Mouse (Mus musculus) mature B cell (primary cell): ENCODE measurements at regions not wholly inside any gene's neighbourhood (a gene's known extent, or its start where the extent isn't known, plus 50 kb on each side); places are given as distances from the start of the nearest gene placed in this dataset.

Source experiments
- in situ Hi-C: fragments of 300-500 bp; cut with MboI; formaldehyde crosslinking; loops from 2 replicates; pipeline ENCODE4 v1.14.3; 2019

DNA sequence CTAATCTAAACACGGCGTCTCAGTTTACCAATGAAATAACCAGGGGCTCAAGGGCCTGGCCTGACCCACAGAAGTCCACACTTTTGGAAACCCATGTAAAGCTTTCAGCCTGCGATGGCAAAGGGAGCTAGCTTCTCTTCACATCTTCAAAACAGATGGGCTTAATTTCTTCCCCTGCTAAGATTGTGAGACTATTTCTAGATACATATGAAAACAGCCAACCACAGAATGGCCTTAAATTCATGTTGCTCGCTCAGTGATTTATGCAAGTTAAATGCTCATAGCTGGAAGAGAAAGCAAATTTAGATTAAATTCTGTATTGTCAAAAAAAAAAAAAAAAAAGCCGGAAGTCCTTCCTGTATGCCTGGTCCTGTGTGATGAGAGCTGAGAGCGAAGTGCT, 53.2 kb upstream of the Epha4 start:
- in situ Hi-C loops = no loop called here

DNA sequence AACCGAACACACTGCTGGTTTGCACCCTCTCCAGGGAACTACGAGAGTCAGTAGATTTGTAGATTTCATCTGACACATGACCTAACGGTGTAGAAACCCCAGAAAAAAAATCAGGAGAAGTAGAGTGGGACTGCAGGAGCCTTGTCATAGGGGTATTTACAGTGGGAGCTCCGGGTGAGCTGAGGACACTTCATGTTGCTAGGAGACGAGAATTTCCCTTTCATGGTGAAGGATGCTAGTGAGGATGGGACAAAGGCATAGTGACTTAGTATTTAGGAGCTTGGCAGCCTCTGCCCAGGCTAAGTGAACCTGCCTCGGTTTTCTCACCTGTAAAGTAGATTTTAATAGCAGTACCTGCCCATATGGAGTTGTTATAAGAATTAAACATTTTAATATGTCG, 52.8 kb upstream of the Epha4 start:
- in situ Hi-C loops = no loop called here
